ENCODE assay signal across 8 mouse cellular contexts in the genomic region with DNA sequence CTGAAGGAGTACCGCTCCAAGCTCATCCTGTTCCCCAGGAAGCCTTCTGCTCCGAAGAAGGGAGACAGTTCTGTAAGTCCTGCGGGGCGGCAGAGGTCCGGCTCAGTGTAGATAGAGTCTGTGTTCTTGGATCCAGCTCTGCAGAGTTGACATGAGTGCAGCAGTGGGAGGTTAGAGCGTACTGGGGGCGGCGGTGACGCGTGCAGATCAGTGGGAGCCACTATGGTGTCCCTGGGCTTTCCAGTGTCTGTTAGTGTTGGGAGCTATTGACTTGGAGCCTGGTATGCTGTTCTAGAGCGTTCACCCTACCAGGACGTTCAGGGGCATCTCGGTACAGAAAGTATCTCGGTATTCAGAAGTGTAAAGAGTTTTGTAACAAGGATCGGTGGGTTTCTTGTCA. TPM values are rescaled to one million over a fixed set of nuclear protein-coding genes. Genes with fewer than 3 reads are reported as not detected.
DNase-seq lines count a peak whose midpoint lies in the region; ATAC-seq and TF ChIP-seq lines count a peak whose summit lies in the region.

No protein-coding gene starts in this region.

- peaks cover 31% of the 10 kb centered on the region for H3K36me3 ChIP-seq in megakaryocyte, embryonic 14.5 days (replicated peaks; ENCODE audit: low read length)
- peaks cover 31% of the 10 kb centered on the region for H3K36me3 ChIP-seq in limb, embryonic 15.5 days
- H3K36me3 ChIP-seq in stomach, embryonic 15.5 days = peaks cover 25% of the 10 kb centered on the region; the same call in 1 of the 2 replicates

- no peaks in the 10 kb centered on the region for H3K27me3 ChIP-seq in megakaryocyte, embryonic 14.5 days (replicated peaks)
- no peaks in the 10 kb centered on the region for H3K27me3 ChIP-seq in limb, embryonic 15.5 days
- H3K27me3 ChIP-seq in stomach, embryonic 15.5 days (replicated peaks) = no peaks in the 10 kb centered on the region

- peak overlapping the region; percentile 81 for H3K4me2 ChIP-seq in limb, embryonic 15.5 days
- peak overlapping the region; percentile 85 for H3K4me2 ChIP-seq in stomach, embryonic 15.5 days

- H3K4me3 ChIP-seq in megakaryocyte, embryonic 14.5 days (replicated peaks) = peak overlapping the region; percentile 96
- peak overlapping the region; percentile 95 for H3K4me3 ChIP-seq in embryonic fibroblast, embryonic 13.5 days (ENCODE audit: insufficient read depth, low read length)
- H3K4me3 ChIP-seq in limb, embryonic 15.5 days = peak overlapping the region; percentile 67
- H3K4me3 ChIP-seq in stomach, embryonic 15.5 days (replicated peaks) = peak overlapping the region; percentile 79

- TF ChIP-seq CTCF in embryonic fibroblast, embryonic 13.5 days (IDR thresholded peaks at IDR 0.05; ENCODE audit: borderline replicate concordance, insufficient read depth, low read length) = no peak

- ATAC-seq in megakaryocyte, adult 5-6 weeks (ENCODE audit: poor library complexity, severe bottlenecking) = no peak
- no peak for ATAC-seq in limb, embryonic 15.5 days (ENCODE audit: insufficient number of reproducible peaks, low FRiP score, low TSS enrichment, low read depth)
- ATAC-seq in stomach, embryonic 15.5 days (ENCODE audit: insufficient read depth, low FRiP score, low read depth) = no peak

- DNase-seq in ovary, postnatal 36 days (ENCODE audit: low spot score) = no peak
- DNase-seq in kidney, postnatal 10 days = no peak
- no peak for DNase-seq in adrenal gland, adult 2 months

- WGBS in limb, embryonic 15.5 days = 15% methylated on average over 15 of the region's 15 CpGs
- WGBS in stomach, embryonic 15.5 days = 12% methylated on average over 15 of the region's 15 CpGs

- peak overlapping the region; percentile 90 for H3K9ac ChIP-seq in limb, embryonic 15.5 days
- peak overlapping the region; percentile 93 for H3K9ac ChIP-seq in stomach, embryonic 15.5 days

- 0 out of 2 replicates have a peak, but pooled peaks have one; percentile 20 for TF ChIP-seq POLR2A in embryonic fibroblast, embryonic 13.5 days (IDR thresholded peaks at IDR 0.05; ENCODE audit: low read depth, low read length)

- peak overlapping the region; percentile 45 for H3K27ac ChIP-seq in embryonic fibroblast, embryonic 13.5 days (ENCODE audit: insufficient read depth, low read length)
- peak overlapping the region; percentile 96 for H3K27ac ChIP-seq in limb, embryonic 15.5 days
- peak overlapping the region; percentile 93; the same call in 1 of the 2 replicates for H3K27ac ChIP-seq in stomach, embryonic 15.5 days

- peaks cover 32% of the 10 kb centered on the region for H3K4me1 ChIP-seq in megakaryocyte, embryonic 14.5 days
- peaks cover 4% of the 10 kb centered on the region for H3K4me1 ChIP-seq in embryonic fibroblast, embryonic 13.5 days (ENCODE audit: control insufficient read depth, insufficient read depth, low read length)
- H3K4me1 ChIP-seq in limb, embryonic 15.5 days = peaks cover 17% of the 10 kb centered on the region
- peaks cover 8% of the 10 kb centered on the region for H3K4me1 ChIP-seq in stomach, embryonic 15.5 days

- no peaks in the 10 kb centered on the region for H3K9me3 ChIP-seq in megakaryocyte, embryonic 14.5 days
- H3K9me3 ChIP-seq in limb, embryonic 15.5 days = no peaks in the 10 kb centered on the region
- H3K9me3 ChIP-seq in stomach, embryonic 15.5 days = no peaks in the 10 kb centered on the region

RNA-seq across cellular contexts. Expression of gene Rpl13, which starts 1.1 kb away (rescaled TPM):
- polyA plus RNA-seq in megakaryocyte, embryonic 14.5 days (2012; ENCODE audit: insufficient read depth, low replicate concordance) = 3,221 and 4,089 TPM in 2 replicates
- total RNA-seq in megakaryocyte, adult 5-6 weeks (2015) = 726 and 746 TPM in 2 replicates
- total RNA-seq in megakaryocyte, adult 5-6 weeks (2017) = 1,905 and 2,227 TPM in 2 replicates
- 1,585 and 1,789 TPM in 2 replicates for polyA plus RNA-seq in embryonic fibroblast, embryonic 13.5 days (2011; ENCODE audit: insufficient read length, low read depth, missing spikeins)
- 1,386 and 1,581 TPM in 2 replicates for polyA plus RNA-seq in limb, embryonic 15.5 days (2015; fragmentation: Nextera tagmentation; extraction: Ambion mirVana)
- polyA plus RNA-seq in stomach, embryonic 15.5 days (2015; fragmentation: Nextera tagmentation; extraction: Ambion mirVana) = 1,122 and 1,488 TPM in 2 replicates
- total RNA-seq in adrenal gland, adult 2 months (2021) = 100 to 1,000 TPM; 419 to 701 TPM
- polyA plus RNA-seq in adrenal gland, adult 2 months (2012; rRNA removed) = 2,347 and 2,800 TPM in 2 replicates

RNA-seq across cellular contexts. Expression of gene Cpne7, which starts 13.9 kb away (rescaled TPM):
- 0.43 TPM in 1 of 2 replicates, not detected in the other for polyA plus RNA-seq in megakaryocyte, embryonic 14.5 days (2012; ENCODE audit: insufficient read depth, low replicate concordance)
- 0.11 TPM in 1 of 2 replicates, not detected in the other for total RNA-seq in megakaryocyte, adult 5-6 weeks (2015)
- total RNA-seq in megakaryocyte, adult 5-6 weeks (2017) = 0.22 and 0.98 TPM in 2 replicates
- 0.80 and 0.90 TPM in 2 replicates for polyA plus RNA-seq in embryonic fibroblast, embryonic 13.5 days (2011; ENCODE audit: insufficient read length, low read depth, missing spikeins)
- polyA plus RNA-seq in limb, embryonic 15.5 days (2015; fragmentation: Nextera tagmentation; extraction: Ambion mirVana) = 0.84 and 1.2 TPM in 2 replicates
- 2.0 and 2.3 TPM in 2 replicates for polyA plus RNA-seq in stomach, embryonic 15.5 days (2015; fragmentation: Nextera tagmentation; extraction: Ambion mirVana)
- 1 to 10 TPM; 3.8 to 5.7 TPM for total RNA-seq in adrenal gland, adult 2 months (2021)
- polyA plus RNA-seq in adrenal gland, adult 2 months (2012; rRNA removed) = 5.1 and 6.1 TPM in 2 replicates

RNA-seq across cellular contexts. Expression of gene Spg7, which starts 40.5 kb away (rescaled TPM):
- polyA plus RNA-seq in megakaryocyte, embryonic 14.5 days (2012; ENCODE audit: insufficient read depth, low replicate concordance) = 9.5 and 14.6 TPM in 2 replicates
- 39.2 and 40.0 TPM in 2 replicates for total RNA-seq in megakaryocyte, adult 5-6 weeks (2015)
- 34.3 and 56.2 TPM in 2 replicates for total RNA-seq in megakaryocyte, adult 5-6 weeks (2017)
- 52.4 and 80.7 TPM in 2 replicates for polyA plus RNA-seq in embryonic fibroblast, embryonic 13.5 days (2011; ENCODE audit: insufficient read length, low read depth, missing spikeins)
- 33.4 and 38.5 TPM in 2 replicates for polyA plus RNA-seq in limb, embryonic 15.5 days (2015; fragmentation: Nextera tagmentation; extraction: Ambion mirVana)
- 48.2 and 50.7 TPM in 2 replicates for polyA plus RNA-seq in stomach, embryonic 15.5 days (2015; fragmentation: Nextera tagmentation; extraction: Ambion mirVana)
- total RNA-seq in adrenal gland, adult 2 months (2021) = 10 to 100 TPM; 78.4 to 80.1 TPM
- polyA plus RNA-seq in adrenal gland, adult 2 months (2012; rRNA removed) = 246 and 255 TPM in 2 replicates

RNA-seq across cellular contexts. Expression of gene Sult5a1, which starts 54.8 kb away (rescaled TPM):
- not detected in 2 replicates for polyA plus RNA-seq in megakaryocyte, embryonic 14.5 days (2012; ENCODE audit: insufficient read depth, low replicate concordance)
- total RNA-seq in megakaryocyte, adult 5-6 weeks (2015) = not detected in 2 replicates
- not detected in 2 replicates for total RNA-seq in megakaryocyte, adult 5-6 weeks (2017)
- polyA plus RNA-seq in embryonic fibroblast, embryonic 13.5 days (2011; ENCODE audit: insufficient read length, low read depth, missing spikeins) = 1.1 TPM in 1 of 2 replicates, not detected in the other
- polyA plus RNA-seq in limb, embryonic 15.5 days (2015; fragmentation: Nextera tagmentation; extraction: Ambion mirVana) = 41.0 and 41.7 TPM in 2 replicates
- 14.2 and 15.6 TPM in 2 replicates for polyA plus RNA-seq in stomach, embryonic 15.5 days (2015; fragmentation: Nextera tagmentation; extraction: Ambion mirVana)
- total RNA-seq in adrenal gland, adult 2 months (2021) = 10 to 100 TPM in 1 of 2 experiments, 1 to 10 TPM in 1; 7.6 to 10.1 TPM
- 18.8 and 20.4 TPM in 2 replicates for polyA plus RNA-seq in adrenal gland, adult 2 months (2012; rRNA removed)

Comparison
In these comparisons a context has a peak if more than half of its experiments do, and no peak if none do; other contexts are left out.
1. H3K27ac ChIP-seq: peak in every context shown above with its lines; median percentile 96 in limb, embryonic 15.5 days; 93 in stomach, embryonic 15.5 days; 45 in embryonic fibroblast, embryonic 13.5 days.